Mouse (Mus musculus) CH12.LX (cell line): ENCODE measurements around the gene Rasa4.

Source experiments
- CHD1 ChIP-seq: IDR thresholded peaks from 2 replicates; pipeline ENCODE4 v1.6.1; 2012; ENCODE audit warnings: low read depth, low read length, improper control_type of control experiment, inconsistent platforms
- CTCF ChIP-seq, 2 experiments: IDR thresholded peaks in 1 of 2; conservative IDR thresholded peaks in 1 of 2; 2 replicates each; pipeline ENCODE4 v1.5.1; 2011 to 2012; ENCODE audit warnings: low read depth in 2 of 2, low read length in 2 of 2, improper control_type of control experiment in 1 of 2, inconsistent platforms in 1 of 2, mild to moderate bottlenecking in 1 of 2, moderate library complexity in 1 of 2
- ELF1 ChIP-seq: IDR thresholded peaks from 2 replicates; pipeline ENCODE4 v1.6.1; 2014; ENCODE audit warnings: low read depth, mild to moderate bottlenecking, inconsistent platforms, low read length, improper control_type of control experiment
- EP300 ChIP-seq: IDR thresholded peaks from 2 replicates; pipeline ENCODE4 v1.6.1; 2011; ENCODE audit warnings: low read length, improper control_type of control experiment
- GABPA ChIP-seq: IDR thresholded peaks from 2 replicates; pipeline ENCODE4 v1.6.1; 2012; ENCODE audit warnings: low read depth, low read length, improper control_type of control experiment, inconsistent platforms; ENCODE audit not compliant: insufficient replicate concordance
- MAX ChIP-seq: IDR thresholded peaks from 2 replicates; pipeline ENCODE4 v1.6.1; 2011; ENCODE audit warnings: low read length, improper control_type of control experiment
- POLR2A ChIP-seq: IDR thresholded peaks from 2 replicates; pipeline ENCODE4 v1.6.1; 2011; ENCODE audit warnings: low read depth, mild to moderate bottlenecking, improper control_type of control experiment, low read length
- SMC3 ChIP-seq: IDR thresholded peaks from 2 replicates; pipeline ENCODE4 v1.6.1; 2011; ENCODE audit warnings: low read depth, low read length, improper control_type of control experiment
- USF1 ChIP-seq: IDR thresholded peaks from 2 replicates; pipeline ENCODE4 v1.6.1; 2014; ENCODE audit warnings: low read depth, mild to moderate bottlenecking, inconsistent platforms, low read length, improper control_type of control experiment

DNA sequence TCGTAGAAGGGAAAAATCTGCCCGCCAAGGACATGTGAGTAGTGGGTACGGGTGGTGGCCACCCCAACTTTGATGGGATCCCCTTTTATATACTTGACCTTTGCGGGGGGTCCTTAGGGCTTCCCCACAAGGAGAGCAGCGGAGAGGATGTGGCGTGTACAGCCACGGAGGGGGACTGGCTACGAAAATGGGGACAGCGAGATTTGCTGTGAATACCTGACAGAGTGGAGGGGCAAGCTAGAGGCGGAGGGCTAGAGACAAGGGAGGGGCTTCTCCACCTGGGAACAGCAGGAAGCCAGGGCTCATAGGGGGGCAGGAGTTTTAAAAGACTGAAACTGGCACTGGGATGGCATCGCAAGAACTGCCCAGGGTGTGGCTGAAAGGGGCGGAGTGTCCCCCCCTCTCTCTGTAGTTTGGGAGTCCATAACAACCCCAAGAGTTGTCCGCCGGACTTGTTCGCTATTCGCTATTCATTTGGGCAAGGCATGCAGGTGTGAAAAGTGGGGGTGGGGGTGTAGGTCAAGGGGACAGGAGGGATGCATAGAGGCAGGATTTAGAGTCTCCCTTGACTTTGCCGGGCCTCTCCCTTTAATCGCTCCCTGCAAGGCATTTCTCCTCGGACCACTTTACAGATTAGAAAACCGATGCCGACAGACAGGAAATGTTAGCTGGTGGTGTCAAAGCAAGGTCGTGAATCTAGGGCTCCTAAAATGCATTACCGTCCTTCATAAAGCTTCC is 597 bp downstream of the Rasa4 start:
- no peak for TF ChIP-seq EP300
- no peak for TF ChIP-seq POLR2A
- TF ChIP-seq USF1: no peak
- TF ChIP-seq CTCF (conservative IDR thresholded peaks at IDR 0.05 in 1 of 2, IDR thresholded peaks at IDR 0.05 in 1 of 2; ENCODE audit: low read depth in 2 of 2, low read length in 2 of 2): no peak
- TF ChIP-seq CHD1: no peak
- no peak for TF ChIP-seq MAX
- TF ChIP-seq SMC3: no peak
- no peak for TF ChIP-seq ELF1
- TF ChIP-seq GABPA: no peak
